Mouse (Mus musculus) gastrocnemius, adult 2 months (tissue): ENCODE results near the gene Spint2. TPM values are rescaled to one million over a fixed set of nuclear protein-coding genes. Genes with fewer than 3 reads are reported as not detected.
A peak's percentile ranks its signal among the peaks of the same experiment; 100 is the strongest.
"Not testable (repeated sequence)": the region's sequence is repeated elsewhere in the genome, so short reads cannot be mapped to it uniquely, and the experiment has no call there.

Experiments used
- DNase-seq: peaks from one replicate; pipeline ENCODE4 v3.0.0; 2022
- H3K27ac ChIP-seq: fragments of 200-600 bp; 2 replicates; pipeline ENCODE4 v1.8.1; 2022; ENCODE audit warnings: mild to moderate bottlenecking
- H3K4me3 ChIP-seq: fragments of 200-600 bp; 2 replicates; pipeline ENCODE4 v1.8.1; 2022; ENCODE audit warnings: mild to moderate bottlenecking, moderate library complexity
- CTCF ChIP-seq: fragments of 200-600 bp; IDR thresholded peaks from 2 replicates; pipeline ENCODE4 v1.8.1; 2022; ENCODE audit warnings: antibody characterized with exemption, mild to moderate bottlenecking, moderate library complexity
- intact Hi-C: fragments of 180-260 bp; cut with DNase I; formaldehyde crosslinking; loops from one replicate; pipeline ENCODE4 v1.15.1; 2025
- total RNA-seq, 2 experiments: library from RNA; stranded (reverse); gene quantifications; 2 replicates each; pipeline ENCODE4 v1.2.3; 2021

Gene Spint2
- total RNA-seq, 2 experiments from 2014 or later, result 4.7 to 6.0 TPM

- Histone ChIP-seq H3K4me3 (no peak overlapping the region), H3K27ac (no peak overlapping the region)
- DNase-seq, result no peak
- intact Hi-C loops, result no loop called here
- TF ChIP-seq CTCF, result no peak
Observed at GRCm38 (mm10) chr7:29214236-29214635, 67.5 kb downstream of the Spint2 start.

GRCm38 (mm10) chr7:29213675-29214082, 68.0 kb downstream of the Spint2 start, which contains the start of gene Catsperg1:
TSS of gene Catsperg1 (minus strand) at chr7:29214035.
- intact Hi-C loops, result loop anchor here (2.0 kb wide), 1 partner anchor 15 kb away; no protein-coding TSS in a partner anchor
- no peak for DNase-seq
- Histone ChIP-seq H3K27ac (no peak within 1 kb of the TSS), H3K4me3 (no peak within 1 kb of the TSS)
- TF ChIP-seq CTCF, result no peak

- H3K4me3 ChIP-seq, H3K27ac ChIP-seq, DNase-seq: not testable (repeated sequence)
- intact Hi-C loops, result loop anchor here (2.0 kb wide), 1 partner anchor 16 kb away; no protein-coding TSS in a partner anchor
Observed at GRCm38 (mm10) chr7:29212775-29213560, 68.7 kb downstream of the Spint2 start.

DNA sequence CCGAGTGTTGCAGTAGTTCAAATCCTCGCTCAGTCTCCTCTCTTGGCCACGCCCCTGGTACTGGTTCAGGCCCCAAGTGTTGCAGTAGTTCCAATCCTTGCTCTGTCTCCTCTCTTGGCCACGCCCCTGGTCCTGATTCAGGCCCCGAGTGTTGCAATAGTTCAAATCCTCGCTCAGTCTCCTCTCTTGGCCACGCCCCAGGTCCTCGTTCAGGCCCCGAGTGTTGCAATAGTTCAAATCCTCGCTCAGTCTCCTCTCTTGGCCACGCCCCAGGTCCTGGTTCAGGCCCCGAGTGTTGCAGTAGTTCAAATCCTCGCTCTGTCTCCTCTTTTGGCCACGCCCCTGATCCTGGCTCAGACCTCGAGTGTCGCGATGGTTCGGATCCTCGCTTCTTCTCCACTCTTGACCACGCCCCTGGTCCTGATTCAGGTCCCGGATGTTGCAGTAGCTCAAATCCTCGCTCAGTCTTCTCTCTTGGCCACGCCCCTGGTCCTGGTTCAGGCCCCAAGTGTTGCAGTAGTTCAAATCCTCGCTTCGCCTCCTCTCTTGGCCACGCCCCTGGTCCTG, 69.4 kb downstream of the Spint2 start:
- H3K27ac ChIP-seq, result peak overlapping the region; percentile 90

DNA sequence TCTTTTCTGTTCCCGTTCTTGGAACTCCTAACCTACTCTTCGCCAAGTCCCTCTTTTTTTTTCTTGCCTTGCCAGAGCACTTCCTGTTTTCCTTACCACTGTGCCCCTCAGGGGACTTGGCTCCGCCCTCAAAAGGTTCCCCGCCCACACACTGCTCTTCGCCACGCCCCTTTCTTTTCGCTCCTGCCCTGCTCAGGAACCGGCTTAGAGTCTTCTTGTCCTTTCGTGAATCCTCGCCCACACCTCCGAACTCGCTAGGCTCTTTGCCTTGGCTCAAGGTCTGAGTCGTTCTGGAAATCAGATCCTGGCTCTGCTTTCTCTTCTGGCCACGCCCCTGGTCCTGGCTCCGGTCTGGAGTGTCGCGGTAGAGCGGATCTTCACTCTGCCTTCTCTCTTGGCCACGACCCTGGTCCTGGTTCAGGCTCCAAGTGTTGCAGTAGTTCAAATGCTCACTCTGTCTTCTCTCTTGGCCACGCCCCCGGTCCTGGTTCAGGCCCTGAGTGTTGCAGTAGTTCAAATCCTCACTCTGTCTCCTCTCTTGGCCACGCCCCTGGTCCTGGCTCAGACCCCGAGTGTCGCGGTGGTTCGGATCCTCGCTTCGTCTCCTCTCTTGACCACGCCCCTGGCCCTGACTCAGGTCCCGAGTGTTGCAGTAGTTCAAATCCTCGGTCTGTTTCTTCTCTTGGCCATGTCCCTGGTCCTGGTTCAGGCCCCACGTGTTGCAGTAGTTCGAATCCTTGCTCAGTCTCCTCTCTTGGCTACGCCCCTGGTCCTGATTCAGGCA, 70.1 kb downstream of the Spint2 start:
- intact Hi-C loops, result loop anchor here (2.0 kb wide), 1 partner anchor 17 kb away; no protein-coding TSS in a partner anchor
- H3K27ac ChIP-seq, result peak overlapping the region; percentile 90

More for the DNA sequence above, 69.4 kb downstream of the Spint2 start:
- intact Hi-C loops, result loop anchor here (2.0 kb wide), 1 partner anchor 17 kb away; no protein-coding TSS in a partner anchor
- no peak for TF ChIP-seq CTCF
- H3K4me3 ChIP-seq, result peak overlapping the region; percentile 79
- peak; percentile 28 for DNase-seq

GRCm38 (mm10) chr7:29211013-29211412, 70.7 kb downstream of the Spint2 start:
- Histone ChIP-seq H3K27ac (peak overlapping the region; percentile 90), H3K4me3 (peak overlapping the region; percentile 79)
- intact Hi-C loops, result not testable (repeated sequence)
- DNase-seq, result peak; percentile 70

More for the DNA sequence above, 70.1 kb downstream of the Spint2 start:
- DNase-seq, result peak; percentile 90
- no peak for TF ChIP-seq CTCF
- H3K4me3 ChIP-seq, result peak overlapping the region; percentile 79

Other genes starting within 250 kb of the Spint2 start
- gene Ryr1, start 156.7 kb downstream of the Spint2 start, total RNA-seq, result 1,000 to 10,000 TPM; 1,499 to 2,077 TPM
- gene Rasgrp4, start 147.1 kb downstream of the Spint2 start, total RNA-seq, result under 1 TPM; 0.61 to 0.84 TPM
- gene Fam98c, start 125.7 kb downstream of the Spint2 start, total RNA-seq, result 10 to 100 TPM; 10.2 to 11.5 TPM
- under 1 TPM; 0.14 to 0.20 TPM for gene Ggn, start 111.7 kb downstream of the Spint2 start, total RNA-seq
- gene Spred3, start 111.5 kb downstream of the Spint2 start, total RNA-seq, result 1 to 10 TPM; 1.0 to 1.6 TPM
- gene Psmd8, start 101.2 kb downstream of the Spint2 start, total RNA-seq, result 100 to 1,000 TPM; 142 to 228 TPM
- gene Catsperg1, start 67.9 kb downstream of the Spint2 start, total RNA-seq, result under 1 TPM; 0.08 to 0.23 TPM
- 1 to 10 TPM in 1 of 2 experiments, under 1 TPM in 1; 0.61 to 1.4 TPM for gene Kcnk6, start 49.4 kb downstream of the Spint2 start, total RNA-seq
- 10 to 100 TPM; 35.9 to 46.6 TPM for gene Yif1b, start 43.6 kb downstream of the Spint2 start, total RNA-seq
- under 1 TPM; 0.64 to 0.81 TPM for gene 2200002D01Rik, start 33.4 kb downstream of the Spint2 start, total RNA-seq
- gene Ppp1r14a, start 7.4 kb upstream of the Spint2 start, total RNA-seq, result 1 to 10 TPM; 3.8 to 4.5 TPM
- gene Dpf1, start 22.0 kb upstream of the Spint2 start, total RNA-seq, result 1 to 10 TPM in 1 of 2 experiments, under 1 TPM in 1; 0.86 to 2.6 TPM
- 1 to 10 TPM; 7.0 to 9.2 TPM for gene Sipa1l3, start 236.7 kb upstream of the Spint2 start, total RNA-seq